Mouse (Mus musculus) layer of hippocampus, adult 6 months (tissue): Measurements from ENCODE around the gene Zfp526. TPM values are rescaled to one million over a fixed set of nuclear protein-coding genes. Genes with fewer than 3 reads are reported as not detected.

Source experiments
- long read RNA-seq, 2 experiments: library from polyadenylated mRNA; unstranded; transcript quantifications; one replicate each; pipeline ENCODE4 v2.0.0; 2019 to 2020
- microRNA-seq: library from miRNA; unstranded; fragments of <30 nt; microRNA quantifications from one replicate; pipeline ENCODE4 v1.2.0, GENCODE M21; 2020
- polyA plus RNA-seq: library from polyadenylated mRNA; unstranded; fragments of <200 nt; fragmentation: Nextera tagmentation; gene quantifications from 2 replicates; pipeline ENCODE4 v1.2.3, GENCODE M21; 2021

Gene Zfp526
- polyA plus RNA-seq, result 0.44 and 0.52 TPM in 2 replicates
- long read RNA-seq, experiment 1, partial matches to known transcripts, result 0 of 1 reads
- long read RNA-seq, experiment 1, other reads (novel, unspliced or antisense), result 0 of 1 reads
- long read RNA-seq, experiment 2, partial matches to known transcripts, result 0 of 1 reads
- long read RNA-seq, experiment 2, other reads (novel, unspliced or antisense), result 1 of 1 reads

GRCm38 (mm10) chr7:25221102-25221883 is at the start of gene Zfp526:
Zfp526 (plus strand) TSS chr7:25221425.

GRCm38 (mm10) chr7:25179606-25180161 is 41.5 kb upstream of the Zfp526 start, which contains the start of gene Pou2f2:
Pou2f2 (minus strand) TSS chr7:25179726.

GRCm38 (mm10) chr7:25220457-25221101 is 646 bp upstream of the Zfp526 start, which contains the start of gene Dedd2:
Dedd2 (minus strand) TSS chr7:25220615.

DNA sequence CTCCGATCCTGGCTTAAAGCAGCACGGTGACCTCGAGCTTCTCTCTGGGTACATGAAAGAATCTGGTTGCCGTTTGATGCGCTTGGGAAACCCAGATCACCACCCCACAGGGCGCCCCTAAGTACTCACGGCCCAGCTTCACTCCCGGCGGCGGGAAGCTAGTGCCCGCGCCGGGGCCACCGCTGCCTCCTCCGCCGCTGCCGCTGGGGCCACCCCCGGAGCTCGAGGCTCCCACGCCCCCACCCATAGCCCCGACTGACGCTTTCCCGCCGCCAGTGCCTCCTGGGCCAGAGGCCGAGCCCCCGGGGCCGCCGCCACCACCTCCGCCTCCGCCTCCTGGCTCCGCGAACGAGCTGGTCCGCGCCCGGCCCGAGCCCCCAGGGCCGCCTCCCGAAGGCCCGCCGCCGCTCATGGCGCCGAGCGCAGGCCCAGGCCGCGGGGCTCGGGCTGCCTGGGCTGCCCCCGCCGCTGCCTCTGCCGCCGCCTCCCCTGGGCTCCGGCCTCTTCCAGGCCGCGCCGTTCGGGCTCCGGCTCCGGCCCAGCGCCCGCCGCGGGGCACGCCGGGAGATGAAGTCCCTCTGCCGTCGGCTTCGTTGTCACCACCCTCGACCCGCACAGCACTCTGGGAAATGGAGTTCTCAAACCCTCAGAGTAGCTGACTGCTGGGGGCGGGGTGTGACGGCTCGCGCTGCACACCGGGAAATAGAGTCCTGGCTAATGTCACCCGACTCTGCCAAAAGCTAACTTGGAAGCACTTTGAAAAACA is 16.2 kb downstream of the Zfp526 start, which contains the start of gene Gsk3a:
Gene Gsk3a (minus strand): TSS at position 603 of the 766 bp plus-strand sequence.

DNA sequence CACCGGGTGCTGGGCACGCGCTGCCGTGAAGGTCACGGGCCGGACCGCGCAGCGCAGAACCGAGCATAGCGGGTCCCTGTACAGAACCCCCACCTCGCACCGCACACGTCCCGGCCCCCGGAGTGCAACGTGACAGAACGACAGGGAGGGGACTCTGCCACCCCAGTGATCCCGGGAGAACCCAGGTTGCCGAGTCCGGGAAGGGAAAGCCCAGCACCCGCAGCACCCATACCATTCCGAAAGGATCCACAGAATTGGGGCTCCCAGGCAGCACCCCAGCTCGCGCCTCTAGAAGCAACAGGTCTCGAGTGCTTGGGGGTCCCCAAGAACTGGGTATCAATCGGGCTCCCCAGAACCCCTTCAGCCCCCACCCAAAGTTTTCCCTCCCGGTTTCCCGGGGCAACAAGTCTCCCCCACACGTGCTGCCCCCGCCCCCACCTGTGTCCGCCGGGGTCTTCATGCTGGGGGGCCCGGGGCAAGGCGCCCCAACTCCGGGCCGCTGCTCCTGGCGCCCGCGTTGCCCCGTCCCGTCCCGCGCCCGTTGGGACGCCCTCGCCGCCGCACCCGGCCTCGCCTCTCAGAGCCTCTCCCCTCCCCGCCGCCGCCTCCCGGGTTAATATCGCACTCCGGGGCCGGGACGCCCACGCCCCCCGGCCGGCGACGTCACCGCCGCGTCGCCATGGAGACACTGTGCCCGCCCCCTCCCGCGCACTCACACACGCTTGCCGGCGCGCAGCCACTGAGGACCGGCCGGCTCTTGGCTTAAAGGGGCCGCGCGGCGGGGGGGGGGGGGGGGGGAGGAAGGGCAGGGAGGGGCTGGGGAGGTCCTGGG is 29.1 kb downstream of the Zfp526 start, which contains the start of gene Erf:
Gene Erf (minus strand): TSS at position 621 of the 832 bp plus-strand sequence.

GRCm38 (mm10) chr7:25267301-25267750 is 46.1 kb downstream of the Zfp526 start, which contains the start of gene Cic:
Cic (plus strand) TSS chr7:25267704.

Small RNA genes lying within 50 kb of the gene (microRNA-seq; reads per million reads assigned to microRNA genes)
- gene Mir7048, result not detected

Other genes starting within 250 kb of the Zfp526 start
- 526 and 559 TPM in 2 replicates for gene Rabac1, start 248.7 kb upstream of the Zfp526 start, polyA plus RNA-seq
- gene Atp1a3, start 215.5 kb upstream of the Zfp526 start, polyA plus RNA-seq, result 1,296 and 1,449 TPM in 2 replicates
- gene Grik5, start 149.1 kb upstream of the Zfp526 start, polyA plus RNA-seq, result 5.7 and 7.1 TPM in 2 replicates
- 24.9 TPM in 2 replicates for gene Zfp574, start 148.9 kb upstream of the Zfp526 start, polyA plus RNA-seq
- gene Pou2f2, start 41.7 kb upstream of the Zfp526 start, polyA plus RNA-seq, result 0.82 and 0.90 TPM in 2 replicates
- 12.5 and 13.0 TPM in 2 replicates for gene Dedd2, start 810 bp upstream of the Zfp526 start, polyA plus RNA-seq
- gene Gsk3a, start 16.4 kb downstream of the Zfp526 start, polyA plus RNA-seq, result 10.0 and 12.5 TPM in 2 replicates
- gene Erf, start 29.3 kb downstream of the Zfp526 start, polyA plus RNA-seq, result 3.8 and 5.9 TPM in 2 replicates
- 29.7 and 30.9 TPM in 2 replicates for gene Cic, start 46.3 kb downstream of the Zfp526 start, polyA plus RNA-seq
- 41.6 and 50.0 TPM in 2 replicates for gene Pafah1b3, start 76.6 kb downstream of the Zfp526 start, polyA plus RNA-seq
- 0.15 TPM in 1 of 2 replicates, not detected in the other for gene Prr19, start 80.0 kb downstream of the Zfp526 start, polyA plus RNA-seq
- gene Tmem145, start 84.7 kb downstream of the Zfp526 start, polyA plus RNA-seq, result 6.3 and 8.2 TPM in 2 replicates
- gene Megf8, start 95.7 kb downstream of the Zfp526 start, polyA plus RNA-seq, result 6.5 and 6.8 TPM in 2 replicates
- 0.21 TPM in 1 of 2 replicates, not detected in the other for gene Cnfn, start 148.3 kb downstream of the Zfp526 start, polyA plus RNA-seq
- 5.1 and 5.6 TPM in 2 replicates for gene Lipe, start 177.3 kb downstream of the Zfp526 start, polyA plus RNA-seq
- not detected in 2 replicates for gene Cxcl17, start 191.5 kb downstream of the Zfp526 start, polyA plus RNA-seq